Mouse (Mus musculus): Measurements from ENCODE around the gene Polr3h.

The Polr3h gene

GRCm38 (mm10) chr15:81839634-81840033 is 86.4 kb downstream of the Polr3h start:
- peak; percentile 96 to 97 for DNase-seq

GRCm38 (mm10) chr15:81838554-81839235 is 87.3 kb downstream of the Polr3h start:
- peak in 1 of 2 experiments; percentile 30 for DNase-seq

Measured in cerebellum, postnatal 10 days (tissue).